Mouse (Mus musculus) left cerebral cortex, postnatal 4 days (tissue): Measurements from ENCODE around the gene Igfbp6. TPM values are rescaled to one million over a fixed set of nuclear protein-coding genes. Genes with fewer than 3 reads are reported as not detected.

ENCODE experiments used
- total RNA-seq, 2 experiments: library from RNA; stranded (reverse); gene quantifications; 2 replicates each; pipeline ENCODE4 v1.2.3; 2021

Gene Igfbp6
- total RNA-seq, 2 experiments from 2014 or later: 1.6 to 2.0 TPM

Other genes starting within 250 kb of the Igfbp6 start
- under 1 TPM in 1 of 2 experiments, not detected in 1; 0.24 TPM for gene Krt4, start 219.6 kb upstream of the Igfbp6 start, total RNA-seq
- gene Krt79, start 204.0 kb upstream of the Igfbp6 start, total RNA-seq: under 1 TPM in 1 of 2 experiments, not detected in 1; 0.32 TPM
- gene Krt78, start 190.1 kb upstream of the Igfbp6 start, total RNA-seq: not detected
- under 1 TPM in 1 of 2 experiments, not detected in 1; 0.18 TPM for gene Krt8, start 139.9 kb upstream of the Igfbp6 start, total RNA-seq
- gene Krt18, start 116.2 kb upstream of the Igfbp6 start, total RNA-seq: under 1 TPM; 0.26 to 0.64 TPM
- 100 to 1,000 TPM; 206 to 211 TPM for gene Eif4b, start 70.6 kb upstream of the Igfbp6 start, total RNA-seq
- gene Tns2, start 43.9 kb upstream of the Igfbp6 start, total RNA-seq: 10 to 100 TPM in 1 of 2 experiments, 1 to 10 TPM in 1; 8.5 to 11.4 TPM
- 100 to 1,000 TPM; 115 to 118 TPM for gene Spryd3, start 8.1 kb upstream of the Igfbp6 start, total RNA-seq
- gene Soat2, start 6.2 kb downstream of the Igfbp6 start, total RNA-seq: not detected
- 10 to 100 TPM; 70.3 to 70.6 TPM for gene Zfp740, start 58.9 kb downstream of the Igfbp6 start, total RNA-seq
- 10 to 100 TPM; 27.8 TPM for gene Csad, start 60.4 kb downstream of the Igfbp6 start, total RNA-seq
- gene Itgb7, start 87.6 kb downstream of the Igfbp6 start, total RNA-seq: 1 to 10 TPM in 1 of 2 experiments, under 1 TPM in 1; 0.74 to 1.1 TPM
- 10 to 100 TPM; 15.9 to 16.9 TPM for gene Rarg, start 113.2 kb downstream of the Igfbp6 start, total RNA-seq
- not detected for gene Gm9918, start 126.2 kb downstream of the Igfbp6 start, total RNA-seq
- gene Mfsd5, start 135.1 kb downstream of the Igfbp6 start, total RNA-seq: 10 to 100 TPM; 31.4 to 33.7 TPM
- 1 to 10 TPM; 8.5 to 9.9 TPM for gene Espl1, start 151.9 kb downstream of the Igfbp6 start, total RNA-seq
- gene Pfdn5, start 181.8 kb downstream of the Igfbp6 start, total RNA-seq: 100 to 1,000 TPM; 390 to 395 TPM
- 10 to 100 TPM; 60.2 to 65.9 TPM for gene Myg1, start 187.3 kb downstream of the Igfbp6 start, total RNA-seq
- gene Aaas, start 206.4 kb downstream of the Igfbp6 start, total RNA-seq: 10 to 100 TPM; 28.7 to 29.2 TPM
- gene Sp7, start 222.8 kb downstream of the Igfbp6 start, total RNA-seq: under 1 TPM; 0.24 to 0.56 TPM